Mouse (Mus musculus) right cerebral cortex, postnatal 10 days (tissue): ENCODE data around the gene 1110002E22Rik.
A peak's percentile ranks its signal among the peaks of the same experiment; 100 is the strongest.

Experiments
- DNase-seq, 2 experiments: peaks; one replicate each; pipeline ENCODE4 v3.0.0; 2021; ENCODE audit warnings: low spot score in 2 of 2

1110002E22Rik gene

DNA sequence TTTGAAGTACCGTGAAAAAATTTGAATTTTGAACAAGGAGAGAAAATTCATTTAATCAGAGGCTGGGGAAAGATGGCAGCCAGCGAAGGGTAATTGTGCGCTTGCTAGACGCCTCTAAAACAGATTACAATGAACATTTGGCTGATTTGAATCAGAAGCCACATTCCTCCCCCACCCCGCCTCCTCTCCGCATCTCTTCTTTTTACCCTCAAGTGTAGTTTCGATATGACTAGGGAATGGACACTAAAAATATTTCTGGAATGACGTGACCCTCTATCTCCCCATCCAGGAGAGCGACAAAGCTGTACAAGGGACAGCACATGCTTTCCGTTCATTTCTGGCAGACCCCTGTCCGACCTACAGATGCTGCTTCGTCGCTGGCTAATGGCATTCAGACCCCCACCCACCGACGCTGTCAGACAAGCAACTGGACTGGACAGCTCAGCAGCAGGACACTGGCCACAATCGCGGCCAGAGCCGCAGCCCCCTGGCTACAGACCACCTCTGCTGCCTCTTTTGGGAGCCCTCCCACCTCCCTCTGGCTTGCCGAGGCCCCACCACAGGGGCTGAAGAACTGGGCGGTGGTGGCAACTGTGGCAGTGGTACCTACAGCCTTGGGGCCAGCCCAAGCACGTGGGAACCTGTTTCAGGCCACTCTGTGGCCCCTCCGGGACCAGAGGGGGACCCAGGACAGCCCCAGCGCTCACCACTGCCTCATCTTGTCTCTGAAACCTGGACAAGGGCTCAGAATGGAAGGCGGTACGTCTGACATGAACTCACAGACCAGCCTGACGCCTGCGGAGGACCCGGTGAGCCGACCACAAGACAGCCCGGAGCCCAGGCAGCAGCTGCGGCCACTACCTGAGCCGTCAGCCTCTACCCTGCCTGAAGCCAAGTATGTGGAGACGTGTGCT lies at the start of gene 1110002E22Rik:
Gene 1110002E22Rik (plus strand): TSS at position 321 of the 914 bp plus-strand sequence.
- peak; percentile 64 to 75 for DNase-seq

- DNase-seq, result no peak
Measured at GRCm38 (mm10) chr3:138016810-138017209, 48.0 kb upstream of the 1110002E22Rik start.

DNA sequence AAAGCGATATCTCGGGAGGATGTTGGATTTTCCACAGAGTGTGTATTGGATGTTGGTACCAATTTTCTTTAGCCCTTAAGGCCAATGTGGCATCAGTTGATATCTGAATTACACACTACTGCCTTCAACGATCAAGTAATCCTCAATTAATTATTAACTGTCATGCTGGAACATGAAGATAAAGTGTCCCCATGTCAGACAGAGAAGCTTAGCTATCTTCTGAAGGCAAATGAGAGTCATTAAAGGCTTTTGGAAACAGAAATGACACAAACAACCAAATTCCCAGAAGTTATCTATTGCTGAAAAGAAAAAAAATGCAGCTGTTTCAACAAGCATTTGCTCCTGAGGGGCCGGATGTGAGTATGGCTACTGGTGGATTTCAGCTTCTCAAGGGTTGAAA lies 42.8 kb upstream of the 1110002E22Rik start:
- DNase-seq, result no peak

GRCm38 (mm10) chr3:138022651-138023050 lies 42.2 kb upstream of the 1110002E22Rik start:
- no peak for DNase-seq

DNA sequence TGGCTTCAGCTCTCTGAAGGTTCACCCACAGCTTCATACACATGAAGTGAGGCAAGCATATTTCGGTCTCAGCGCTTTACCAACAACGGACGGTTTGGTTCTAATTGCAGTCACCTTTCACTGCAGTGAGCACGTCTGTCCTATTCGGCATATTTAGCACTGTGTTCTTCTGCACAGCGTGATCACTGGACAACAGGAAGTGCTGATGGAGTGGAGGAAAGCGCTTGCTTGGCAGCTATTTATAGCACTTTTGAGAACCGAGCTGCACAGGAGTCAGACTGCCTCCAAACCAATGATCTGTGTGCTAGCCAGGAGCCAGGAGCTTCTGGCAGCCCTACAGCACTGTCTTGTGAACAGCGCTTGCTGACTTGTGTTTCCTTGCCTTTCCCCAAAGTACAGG lies 38.6 kb upstream of the 1110002E22Rik start:
- DNase-seq, result peak; percentile 44 to 62

DNA sequence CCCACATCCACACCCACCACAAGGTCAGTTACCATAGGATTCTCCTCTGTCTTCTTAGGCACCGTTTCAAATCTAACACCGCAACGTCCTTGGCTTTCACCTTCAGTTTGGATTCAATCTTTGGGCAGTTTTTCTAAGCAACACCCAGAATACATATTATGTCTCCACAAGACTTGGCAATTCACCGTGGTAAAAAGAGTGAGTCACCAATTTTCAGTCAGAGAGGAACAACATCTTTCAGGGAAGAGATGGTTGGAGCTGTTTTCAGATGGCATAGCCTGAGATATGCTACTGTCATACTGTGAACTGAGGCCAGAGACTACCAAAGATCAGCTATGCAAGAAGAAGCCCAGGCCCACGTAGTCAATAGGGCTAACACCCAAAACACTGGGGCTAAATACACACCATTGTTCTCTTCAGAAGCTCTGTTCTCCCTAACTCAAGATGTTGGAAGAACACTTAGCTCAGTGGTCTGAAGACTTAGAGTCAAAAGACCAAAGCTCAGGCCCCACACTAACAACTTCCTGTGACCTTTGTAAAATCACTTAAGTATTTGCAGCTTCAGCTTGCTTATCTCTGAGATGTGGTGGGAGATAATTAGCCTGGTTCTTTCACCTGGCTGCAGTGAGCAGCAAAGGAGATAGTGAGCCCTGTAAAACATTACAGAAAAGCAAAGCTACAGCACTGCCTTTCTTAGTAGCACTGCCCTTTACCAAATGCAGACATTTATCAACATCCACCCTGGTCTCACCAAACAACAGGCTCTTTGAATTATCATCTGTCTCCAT lies 37.1 kb upstream of the 1110002E22Rik start:
- DNase-seq, result no peak

GRCm38 (mm10) chr3:138029351-138029750 lies 35.5 kb upstream of the 1110002E22Rik start:
- no peak for DNase-seq

- no peak for DNase-seq
Measured at GRCm38 (mm10) chr3:138030563-138030962, 34.3 kb upstream of the 1110002E22Rik start.

DNA sequence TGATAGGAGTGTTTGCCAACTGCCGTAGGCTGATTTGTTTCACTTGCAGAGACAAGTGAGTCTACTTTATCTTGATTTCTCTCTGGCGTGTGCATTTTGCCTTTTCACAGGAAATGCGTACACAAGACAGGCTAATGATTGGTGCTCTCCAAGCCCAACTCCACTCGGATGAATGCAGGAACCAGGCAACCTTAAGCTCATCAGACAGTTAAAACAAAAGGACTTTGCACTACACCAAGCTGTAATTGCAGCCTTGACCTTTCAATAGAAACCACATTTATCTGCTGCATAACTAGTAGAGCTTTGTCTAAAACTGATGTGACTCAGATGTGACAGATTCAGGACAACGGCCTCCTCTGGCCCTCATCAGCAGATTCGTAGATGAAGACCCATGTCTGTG lies 30.9 kb upstream of the 1110002E22Rik start:
- no peak for DNase-seq

DNA sequence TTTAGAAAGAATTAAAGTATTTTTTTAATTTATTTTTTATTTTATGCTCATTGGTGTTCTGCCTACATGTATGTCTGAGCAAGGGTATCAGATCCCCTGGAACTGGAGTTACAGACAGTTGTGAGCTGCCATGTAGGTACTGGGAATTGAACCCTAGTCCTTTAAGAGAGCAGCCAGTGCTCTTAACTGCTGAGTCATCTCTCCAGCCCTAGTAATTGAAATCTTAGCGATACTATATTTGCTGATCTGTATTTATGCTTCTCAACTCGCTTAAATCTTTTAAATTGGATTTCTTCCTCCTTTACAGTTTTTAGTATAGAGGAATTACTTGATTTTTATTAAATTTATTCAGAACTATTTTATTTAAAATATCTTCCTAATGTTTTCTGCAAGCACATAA lies 23.9 kb upstream of the 1110002E22Rik start:
- no peak for DNase-seq

DNA sequence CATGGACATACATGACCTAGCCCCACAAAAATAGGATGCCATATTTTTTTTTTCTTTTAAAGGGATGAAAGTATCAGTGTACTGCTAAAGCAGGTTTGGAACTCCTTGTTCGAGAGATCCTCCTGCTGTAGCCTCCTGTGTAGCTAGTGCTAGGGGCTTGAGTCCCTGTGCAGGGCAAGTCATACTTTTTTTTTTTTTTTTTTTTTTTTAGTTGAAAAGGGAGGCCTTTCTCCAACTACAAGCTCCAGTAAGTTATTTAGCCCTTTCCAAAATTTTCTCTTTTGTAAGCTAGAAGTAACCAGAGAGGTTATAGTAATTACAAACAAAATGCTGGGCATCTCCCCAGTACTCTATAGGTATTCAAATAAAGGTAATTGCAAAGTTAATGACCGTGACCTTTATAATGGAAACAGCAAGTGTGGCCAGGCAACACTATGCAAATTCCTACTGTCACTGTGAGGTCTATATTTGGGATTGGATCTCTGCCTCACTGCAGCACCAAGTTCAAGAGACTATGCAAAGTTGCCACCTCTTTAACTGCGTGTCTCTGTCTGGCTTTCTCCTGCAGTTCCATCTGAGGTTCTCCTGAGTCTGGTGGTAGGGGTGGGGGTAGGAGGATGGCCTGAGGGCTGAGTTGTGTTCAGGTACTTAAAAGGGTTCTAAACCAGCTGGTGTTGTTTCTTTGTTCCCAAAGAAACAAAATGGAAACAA lies 23.1 kb upstream of the 1110002E22Rik start:
- no peak for DNase-seq

DNA sequence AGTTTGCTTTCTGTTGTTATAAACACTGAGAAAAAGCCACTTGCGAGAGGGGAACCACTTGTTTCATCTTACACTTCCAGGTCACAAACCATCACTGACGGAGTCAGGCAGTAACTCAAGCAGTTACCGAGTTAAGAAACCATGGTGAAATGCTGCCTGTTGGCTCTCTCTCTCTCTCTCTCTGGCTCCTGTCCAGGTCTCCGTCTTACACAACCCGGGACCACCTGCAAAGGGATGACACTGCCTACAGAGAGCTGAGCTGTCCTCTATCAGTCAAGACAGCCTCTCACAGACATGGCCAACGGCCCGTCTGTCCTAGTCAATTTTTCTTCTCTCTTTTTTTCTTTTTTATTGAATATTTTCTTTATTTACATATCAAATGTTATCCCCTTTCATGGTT lies 21.5 kb upstream of the 1110002E22Rik start:
- no peak for DNase-seq

GRCm38 (mm10) chr3:138049555-138049954 lies 15.3 kb upstream of the 1110002E22Rik start:
- no peak for DNase-seq

- no peak for DNase-seq
Measured at GRCm38 (mm10) chr3:138050772-138051171, 14.1 kb upstream of the 1110002E22Rik start.

DNA sequence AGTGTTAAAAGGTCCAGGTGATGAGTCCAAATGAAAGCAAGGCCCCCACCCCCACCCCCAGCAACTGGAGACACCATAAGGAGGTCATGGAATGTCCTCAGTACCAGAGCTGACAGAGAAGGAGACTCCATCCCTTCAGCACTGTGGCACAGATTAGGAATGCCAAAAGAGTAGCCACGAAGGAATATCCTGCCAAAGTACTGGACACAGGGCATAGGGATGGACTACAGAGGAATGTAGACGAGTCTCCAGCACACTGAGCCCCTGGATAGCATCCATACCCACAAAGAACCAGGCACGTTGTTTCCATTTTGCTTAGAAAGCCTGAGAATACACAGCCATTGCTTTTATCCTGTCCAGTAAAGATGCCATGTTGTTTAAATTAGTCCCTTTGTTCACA lies 13.4 kb upstream of the 1110002E22Rik start:
- DNase-seq, result no peak

- DNase-seq, result no peak
Measured at GRCm38 (mm10) chr3:138053969-138054368, 10.9 kb upstream of the 1110002E22Rik start.

GRCm38 (mm10) chr3:138056976-138057375 lies 7.9 kb upstream of the 1110002E22Rik start:
- no peak for DNase-seq

DNA sequence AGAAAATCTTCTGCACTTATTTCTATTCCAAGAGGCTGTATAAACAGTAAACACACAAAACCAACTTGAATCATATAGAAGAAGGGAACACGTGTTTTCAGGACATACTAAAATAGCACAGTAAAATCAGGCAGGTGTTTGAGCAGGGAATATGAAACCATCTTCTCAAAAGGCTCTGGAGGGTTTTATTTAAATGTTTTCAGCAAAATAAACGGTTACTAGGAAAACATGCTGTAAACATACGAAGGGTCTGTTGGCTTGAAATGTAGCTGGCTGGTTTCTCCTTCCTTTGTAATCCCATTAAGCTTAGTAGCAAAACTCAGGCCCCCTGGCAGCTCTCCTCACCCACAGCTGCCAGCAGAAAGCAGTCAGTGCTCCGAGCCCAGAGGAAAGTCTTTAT lies 6.6 kb upstream of the 1110002E22Rik start:
- no peak for DNase-seq

DNA sequence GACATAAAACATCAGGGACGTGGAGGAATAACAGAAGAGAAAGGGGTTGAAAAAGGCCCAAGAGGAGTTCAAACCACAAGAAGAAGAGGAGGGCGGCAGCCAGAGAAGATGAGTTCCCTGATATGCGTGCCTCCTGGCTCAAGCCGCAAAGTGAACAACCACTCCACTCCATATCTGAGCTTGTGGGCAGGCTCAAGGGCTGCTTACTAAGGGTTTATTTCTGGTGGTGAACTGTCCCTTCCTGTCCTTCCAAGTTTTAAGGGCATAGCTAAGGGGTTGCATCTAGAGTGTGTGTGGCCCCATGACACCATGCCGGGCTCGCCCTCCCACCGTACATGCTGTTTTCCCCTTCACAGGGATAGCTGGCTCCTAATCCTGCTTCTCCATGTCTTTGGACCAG lies 4.4 kb upstream of the 1110002E22Rik start:
- DNase-seq, result no peak

GRCm38 (mm10) chr3:138061205-138061911 lies 3.5 kb upstream of the 1110002E22Rik start:
- DNase-seq, result no peak

DNA sequence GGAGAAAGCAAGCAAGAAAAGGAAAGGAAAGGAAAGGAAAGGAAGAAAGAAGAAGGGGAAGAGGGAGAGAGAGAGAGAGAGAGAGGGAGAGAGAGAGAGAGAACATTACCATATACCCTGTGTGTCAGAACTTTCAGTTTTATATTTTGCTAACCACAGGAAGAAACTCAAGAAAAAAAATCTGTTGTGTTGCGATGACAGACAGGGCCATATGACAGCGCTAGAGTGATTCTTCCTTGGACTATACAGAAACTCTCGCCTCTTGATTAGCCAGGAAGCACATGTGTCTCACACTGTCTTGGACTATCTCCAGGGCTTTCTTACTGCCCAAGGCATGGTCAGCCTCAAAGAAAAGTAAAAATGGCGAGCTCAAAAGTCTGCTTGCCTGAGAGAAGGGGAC lies 2.2 kb upstream of the 1110002E22Rik start:
- no peak for DNase-seq
